Mouse (Mus musculus) gastrocnemius, adult 2 months (tissue): ENCODE measurements around the gene Ccdc144b. TPM values are rescaled to one million over a fixed set of nuclear protein-coding genes. Genes with fewer than 3 reads are reported as not detected.

Experiments
- DNase-seq: peaks from one replicate; pipeline ENCODE4 v3.0.0; 2022
- H3K27ac ChIP-seq: fragments of 200-600 bp; 2 replicates; pipeline ENCODE4 v1.8.1; 2022; ENCODE audit warnings: mild to moderate bottlenecking
- H3K4me3 ChIP-seq: fragments of 200-600 bp; 2 replicates; pipeline ENCODE4 v1.8.1; 2022; ENCODE audit warnings: mild to moderate bottlenecking, moderate library complexity
- CTCF ChIP-seq: fragments of 200-600 bp; IDR thresholded peaks from 2 replicates; pipeline ENCODE4 v1.8.1; 2022; ENCODE audit warnings: antibody characterized with exemption, mild to moderate bottlenecking, moderate library complexity
- intact Hi-C: fragments of 180-260 bp; cut with DNase I; formaldehyde crosslinking; loops from one replicate; pipeline ENCODE4 v1.15.1; 2025
- total RNA-seq, 2 experiments: library from RNA; stranded (reverse); gene quantifications; 2 replicates each; pipeline ENCODE4 v1.2.3; 2021

The Ccdc144b gene
- total RNA-seq, 2 experiments from 2014 or later = not detected

DNA sequence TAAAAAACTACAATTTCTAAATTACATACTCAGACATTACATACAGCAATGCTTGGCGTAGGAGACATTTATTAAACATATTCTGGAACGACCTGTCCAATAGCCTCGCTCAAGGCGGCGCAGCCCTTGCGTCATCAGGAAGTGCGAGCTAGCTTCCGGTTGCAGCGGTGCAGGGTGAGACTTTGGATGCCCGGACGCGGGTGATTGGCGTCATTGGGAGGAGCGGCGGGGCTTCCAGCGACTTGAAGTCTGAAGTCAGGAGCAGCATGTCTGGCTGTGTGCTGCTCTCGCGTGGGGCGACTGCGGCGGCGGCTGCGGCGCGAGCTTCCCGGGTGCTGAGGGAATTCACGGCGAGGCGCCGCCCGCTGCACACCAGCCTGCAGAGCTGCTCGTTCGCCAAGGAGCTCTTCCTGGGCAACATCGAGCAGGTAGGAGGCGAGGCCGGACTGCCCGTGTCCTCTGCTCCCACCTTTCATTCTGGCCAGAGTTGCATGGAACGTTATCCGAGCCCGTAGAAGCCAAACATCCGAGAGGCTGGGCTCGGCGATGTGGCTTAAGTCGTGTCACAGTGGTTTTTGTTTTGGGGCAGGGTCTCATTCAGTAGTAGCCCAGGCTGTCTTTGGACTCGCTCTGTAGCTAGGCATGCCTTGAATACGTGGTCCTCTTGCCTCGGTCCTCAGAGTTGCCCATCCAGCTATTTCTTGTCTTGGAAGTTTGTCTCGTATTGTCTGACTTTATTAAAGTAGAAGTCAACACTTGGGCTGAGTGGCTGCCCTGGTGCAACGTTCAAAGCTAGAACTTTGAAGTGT lies 12.7 kb upstream of the Ccdc144b start, which contains the start of gene Acad9:
Gene Acad9 (plus strand): TSS at position 137 of the 809 bp plus-strand sequence.
- peak; percentile 95 for DNase-seq
- intact Hi-C loops = loop anchor here (5.0 kb wide), 1 partner anchor 64 kb away; the partner anchor contains the start of gene Mccc1
- peak within 1 kb of the TSS; percentile 91 for H3K27ac ChIP-seq
- H3K4me3 ChIP-seq = peak within 1 kb of the TSS; percentile 88
- no peak for TF ChIP-seq CTCF

DNA sequence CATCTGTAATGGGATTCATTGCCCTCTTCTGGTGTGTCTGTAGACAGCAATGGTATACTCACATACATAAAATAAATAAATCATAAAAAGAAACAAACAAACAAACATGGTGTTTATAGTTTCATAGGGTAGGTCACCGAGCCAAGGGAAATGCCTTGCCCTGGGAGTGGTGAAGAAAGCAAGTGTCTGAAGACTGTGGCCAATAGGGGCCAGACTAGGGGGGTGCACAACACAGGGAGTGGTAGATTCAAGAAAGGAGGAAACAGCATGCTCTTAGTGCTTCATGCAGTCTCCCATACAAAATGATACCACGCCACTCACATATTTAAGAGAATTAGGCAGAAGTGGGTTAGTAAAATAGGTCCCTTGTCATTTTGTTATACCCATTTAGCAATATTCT lies 11.8 kb upstream of the Ccdc144b start:
- intact Hi-C loops = loop anchor here (5.0 kb wide), 1 partner anchor 63 kb away; the partner anchor contains the start of gene Mccc1
- Histone ChIP-seq H3K4me3 (peak overlapping the region; percentile 88), H3K27ac (peak overlapping the region; percentile 91)
- TF ChIP-seq CTCF = no peak
- no peak for DNase-seq

DNA sequence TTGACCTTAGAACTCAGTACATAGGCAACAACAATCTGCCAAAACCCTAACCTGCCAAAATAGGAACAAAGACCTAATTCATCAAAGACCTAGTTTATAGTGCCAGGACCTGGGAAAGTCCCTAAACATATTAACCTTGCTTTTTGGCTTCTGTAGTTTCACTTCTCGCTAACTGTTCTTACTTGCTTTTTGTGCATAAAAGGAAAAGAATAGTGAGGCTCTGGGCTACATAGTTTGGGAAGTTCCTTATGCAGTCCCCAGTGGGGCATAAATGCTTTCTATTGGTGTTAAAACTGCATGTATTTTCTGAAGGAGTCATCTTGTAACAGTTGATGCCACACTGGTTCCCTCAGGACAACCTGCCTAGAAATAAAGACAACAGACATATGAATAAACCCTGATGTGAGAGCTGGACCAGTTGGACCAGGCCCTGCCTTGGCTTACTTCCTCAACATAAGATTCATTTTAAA lies 11.3 kb upstream of the Ccdc144b start:
- no peak for DNase-seq
- no peak for TF ChIP-seq CTCF
- intact Hi-C loops = loop anchor here (5.0 kb wide), 3 partner anchors 62 to 312 kb away; partner anchors contain the start of genes Atp11b and Mccc1
- H3K4me3 ChIP-seq = no peak overlapping the region
- H3K27ac ChIP-seq = no peak overlapping the region

DNA sequence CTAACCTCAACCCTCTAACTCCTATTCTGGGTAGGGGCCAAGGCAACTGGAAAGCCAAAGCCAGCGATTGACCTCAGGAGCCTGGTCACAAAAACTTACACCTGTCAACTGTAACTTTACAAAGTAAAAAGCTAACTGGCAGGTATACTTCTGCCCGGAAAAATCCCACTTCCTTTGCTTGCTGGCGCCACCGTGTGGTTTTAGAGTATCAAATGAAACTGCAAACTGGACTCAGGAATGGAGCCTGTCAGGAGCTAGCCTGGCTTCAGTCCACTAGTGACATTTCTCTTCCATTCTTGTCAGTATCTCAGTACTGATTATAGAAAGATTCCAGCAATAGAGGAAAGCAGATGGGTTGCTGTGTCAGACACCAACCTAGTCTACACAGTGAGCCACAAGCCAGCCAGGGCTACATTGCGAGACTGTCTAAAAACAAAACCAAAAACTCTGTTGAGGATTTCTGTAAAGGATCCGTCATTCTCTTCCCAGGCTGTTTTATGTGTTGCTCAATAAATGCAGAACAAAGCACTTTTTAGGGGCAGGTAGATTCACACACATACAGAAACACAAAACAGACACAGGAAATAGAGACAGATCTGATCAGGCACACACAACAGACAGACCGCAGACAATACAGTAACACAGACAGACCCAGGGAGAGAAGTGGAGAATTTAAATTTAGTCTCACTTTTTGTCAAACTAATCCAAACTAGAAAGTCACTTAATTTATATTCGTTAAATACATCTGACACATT lies 6.9 kb upstream of the Ccdc144b start:
- TF ChIP-seq CTCF = peak; percentile 80
- peak; percentile 69 for DNase-seq
- peak overlapping the region; percentile 44 for H3K4me3 ChIP-seq
- intact Hi-C loops = loop anchor here (2.0 to 5.0 kb wide), 3 partner anchors 88 to 371 kb away; partner anchors contain the start of gene Atp11b
- H3K27ac ChIP-seq = no peak overlapping the region

DNA sequence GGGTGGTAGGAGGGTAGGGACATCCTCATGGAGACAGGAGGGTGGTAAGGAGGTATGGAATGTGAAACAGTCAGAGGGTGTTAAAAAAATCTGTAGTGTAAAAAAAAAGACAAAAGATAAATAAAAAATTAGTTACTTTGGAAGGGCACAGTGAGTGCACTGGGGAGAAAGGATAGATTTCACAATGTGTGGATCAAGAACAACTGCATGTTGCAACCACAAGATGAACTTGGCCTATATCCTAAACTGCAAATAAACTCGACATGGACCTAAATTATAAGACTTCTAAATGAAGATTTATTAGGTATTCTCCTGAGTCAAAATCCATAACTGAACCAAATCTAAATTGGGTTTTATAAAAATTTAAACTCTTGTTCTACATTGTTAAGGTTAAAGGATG lies 4.2 kb downstream of the Ccdc144b start:
- intact Hi-C loops = no loop called here
- TF ChIP-seq CTCF = no peak
- no peak for DNase-seq
- H3K27ac ChIP-seq = no peak overlapping the region
- H3K4me3 ChIP-seq = no peak overlapping the region

DNA sequence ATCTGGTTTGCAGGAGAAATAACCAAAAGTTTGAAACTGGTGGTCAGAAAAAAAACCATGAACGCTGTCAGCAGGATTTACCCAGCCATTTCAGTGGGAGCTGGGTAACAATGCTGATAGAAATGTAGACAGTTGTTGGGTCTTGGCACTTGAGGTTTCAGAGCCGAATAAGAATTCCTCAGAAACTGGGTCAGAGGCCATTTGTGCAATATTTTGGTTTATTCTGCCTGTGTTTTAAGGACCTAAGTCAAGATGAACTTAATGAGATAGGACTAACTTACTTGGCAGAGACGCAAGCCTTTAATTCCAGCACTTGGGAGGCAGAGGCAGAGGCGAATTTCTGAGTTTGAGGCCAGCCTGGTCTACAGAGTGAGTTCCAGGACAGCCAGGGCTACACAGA lies 8.3 kb downstream of the Ccdc144b start:
- no peak overlapping the region for H3K27ac ChIP-seq
- intact Hi-C loops = no loop called here
- H3K4me3 ChIP-seq = no peak overlapping the region

DNA sequence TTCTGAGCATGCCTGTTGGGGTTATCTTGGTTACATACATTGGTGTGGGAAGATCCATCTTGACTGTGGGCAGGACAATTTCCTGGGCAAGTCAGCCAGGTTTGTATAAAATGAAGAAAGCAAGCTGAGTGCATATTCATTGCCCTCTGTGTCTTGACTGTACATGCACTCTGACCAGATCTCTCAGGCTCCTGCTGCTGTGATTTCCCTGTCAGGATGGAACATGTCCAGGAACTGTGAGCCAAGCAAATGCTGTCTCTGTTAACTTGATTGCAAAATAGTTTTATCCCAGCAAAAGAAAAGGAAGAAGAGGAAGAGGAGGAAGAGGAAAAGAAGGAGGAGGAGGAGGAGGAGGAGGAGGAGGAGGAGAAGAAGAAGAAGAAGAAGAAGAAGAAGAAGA lies 8.8 kb downstream of the Ccdc144b start:
- no peak for TF ChIP-seq CTCF
- DNase-seq = no peak
- Histone ChIP-seq H3K4me3 (no peak overlapping the region), H3K27ac (no peak overlapping the region)
- intact Hi-C loops = no loop called here

More for the DNA sequence above, 8.3 kb downstream of the Ccdc144b start:
- DNase-seq = no peak
- no peak for TF ChIP-seq CTCF

DNA sequence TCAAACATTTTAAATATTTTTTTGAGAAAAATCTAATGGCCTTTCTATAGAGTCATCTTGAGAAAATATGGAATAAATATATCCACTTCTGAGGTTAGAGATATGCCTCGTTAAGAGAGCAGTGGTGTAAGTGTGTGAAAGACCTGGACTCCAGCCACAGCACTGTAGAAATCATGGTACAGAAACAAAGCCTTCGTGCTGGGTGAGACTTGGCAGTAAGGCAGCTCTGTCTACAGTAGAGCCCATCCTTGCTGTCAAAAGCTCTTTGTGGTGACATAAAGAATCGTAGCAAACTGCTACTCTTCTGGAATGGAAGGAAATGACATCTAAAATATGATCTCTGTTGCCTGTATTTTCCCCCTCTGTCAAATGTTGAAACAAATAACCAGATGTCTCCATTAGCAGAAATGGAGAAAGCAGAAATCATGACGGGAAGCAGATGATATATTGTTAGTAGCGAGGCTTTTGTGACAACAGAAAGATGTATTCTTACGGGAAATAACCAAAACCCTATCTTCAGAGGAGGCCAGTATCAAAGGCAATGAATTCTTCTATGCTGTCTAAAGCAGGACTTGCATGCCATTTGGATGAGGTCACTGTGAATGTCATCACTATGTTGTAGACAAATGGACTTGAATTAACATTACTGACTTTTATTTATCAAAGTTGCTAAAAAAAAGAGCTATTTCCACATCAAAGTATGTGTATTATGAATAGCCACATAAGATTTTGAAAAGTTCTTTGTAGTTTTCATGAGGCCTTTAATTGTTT lies 21.4 kb downstream of the Ccdc144b start:
- Histone ChIP-seq H3K27ac (no peak overlapping the region), H3K4me3 (no peak overlapping the region)
- DNase-seq = no peak
- intact Hi-C loops = no loop called here
- no peak for TF ChIP-seq CTCF

DNA sequence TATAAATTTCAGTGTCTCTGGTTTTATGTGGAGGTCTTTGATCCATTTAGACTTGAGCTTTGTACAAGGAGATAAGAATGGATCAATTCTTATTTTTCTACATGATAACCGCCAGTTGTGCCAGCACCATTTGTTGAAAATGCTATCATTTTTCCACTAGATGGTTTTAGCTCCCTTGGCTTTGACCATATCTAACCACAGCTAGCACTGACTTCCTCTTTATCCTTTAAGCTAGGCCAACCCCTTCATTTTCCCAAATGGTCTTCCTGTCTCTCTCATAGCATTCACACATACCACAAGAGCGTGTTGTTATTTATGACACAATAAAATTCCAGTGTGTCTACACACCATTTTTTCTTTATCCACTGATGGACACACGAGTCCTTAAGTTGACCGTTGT lies 23.4 kb downstream of the Ccdc144b start:
- DNase-seq = no peak
- no peak overlapping the region for H3K4me3 ChIP-seq
- no peak overlapping the region for H3K27ac ChIP-seq
- no peak for TF ChIP-seq CTCF
- intact Hi-C loops = no loop called here

DNA sequence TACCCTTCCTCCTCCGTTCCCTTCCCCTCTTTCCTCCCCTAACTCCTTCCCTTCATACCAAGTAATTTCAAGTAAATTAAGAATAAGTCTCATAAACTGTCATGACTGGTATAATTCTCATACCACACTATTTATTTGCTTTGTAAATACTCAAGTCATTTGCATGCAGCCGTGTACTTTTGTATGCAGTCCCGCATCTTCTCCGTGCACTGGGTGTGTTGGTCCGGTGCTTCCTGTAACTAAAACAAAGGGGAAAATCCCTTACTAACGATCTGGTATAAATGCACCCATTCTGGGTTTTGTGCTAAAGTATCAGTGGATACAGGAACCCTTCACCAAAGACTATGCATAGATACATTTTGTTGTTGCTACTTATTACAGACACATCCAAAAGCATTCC lies 27.6 kb downstream of the Ccdc144b start:
- TF ChIP-seq CTCF = no peak
- intact Hi-C loops = no loop called here
- DNase-seq = no peak
- Histone ChIP-seq H3K4me3 (no peak overlapping the region), H3K27ac (no peak overlapping the region)

DNA sequence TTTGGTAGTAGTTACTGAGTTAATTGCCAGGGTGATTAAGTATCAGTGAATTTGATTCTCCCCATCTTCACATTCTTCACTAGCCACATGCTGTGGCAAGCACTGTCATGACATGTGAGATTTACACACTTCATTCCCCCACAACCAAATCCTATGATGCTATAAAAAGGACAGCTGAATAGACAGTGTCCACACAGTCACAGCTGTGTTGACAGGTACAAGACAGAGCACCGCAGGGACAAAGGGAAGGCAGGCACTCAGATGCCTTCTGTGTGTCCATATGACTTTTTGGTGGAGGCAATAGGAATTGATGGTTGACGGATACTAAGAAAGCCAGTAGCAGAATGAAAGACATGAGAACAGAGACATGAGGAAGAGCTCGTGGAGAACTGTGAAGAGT lies 42.1 kb downstream of the Ccdc144b start:
- TF ChIP-seq CTCF = no peak
- Histone ChIP-seq H3K4me3 (peak overlapping the region; percentile 57), H3K27ac (peak overlapping the region; percentile 52)
- DNase-seq = no peak
- intact Hi-C loops = no loop called here

DNA sequence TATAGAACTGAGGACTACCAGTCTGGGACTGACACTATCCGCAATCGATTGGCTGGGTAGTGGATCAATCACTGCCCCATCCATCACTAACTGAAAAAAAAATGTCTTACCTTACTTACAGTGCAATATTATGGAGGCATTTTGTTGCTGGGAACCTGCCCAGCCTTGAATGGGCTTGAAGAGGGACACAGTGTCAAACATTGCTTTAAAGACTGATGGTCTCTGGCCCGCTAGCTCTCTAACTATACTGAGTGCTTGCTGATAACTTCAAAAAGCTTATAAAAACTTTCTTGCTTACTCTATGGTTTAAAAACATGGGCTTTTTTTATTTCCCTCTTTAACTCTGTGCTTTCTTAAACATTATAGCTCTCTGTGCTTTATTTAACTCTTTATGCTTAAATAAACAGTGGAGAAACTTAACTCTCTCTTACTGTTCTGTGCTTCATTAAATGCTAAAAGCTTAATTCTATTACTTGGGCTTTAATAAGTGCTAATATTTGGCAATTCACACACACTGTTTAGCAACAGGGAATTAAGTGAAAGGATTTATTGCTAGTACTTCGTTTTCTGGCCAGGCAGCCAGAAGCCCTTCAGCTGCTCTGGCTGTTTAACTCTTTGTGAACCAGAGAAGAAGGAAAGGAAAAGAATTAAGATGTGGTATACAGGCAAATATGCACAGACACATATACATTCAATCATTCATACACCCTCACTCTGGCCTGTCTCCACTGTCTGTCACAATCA lies 44.8 kb downstream of the Ccdc144b start:
- no peak for TF ChIP-seq CTCF
- H3K27ac ChIP-seq = no peak overlapping the region
- no peak for DNase-seq
- no peak overlapping the region for H3K4me3 ChIP-seq
- intact Hi-C loops = no loop called here
